Mouse (Mus musculus): ENCODE data around the gene Mink1. TPM values are rescaled to one million over a fixed set of nuclear protein-coding genes. Genes with fewer than 3 reads are reported as not detected.
"Not testable (repeated sequence)": the region's sequence is repeated elsewhere in the genome, so short reads cannot be mapped to it uniquely, and the experiment has no call there.

The Mink1 gene
- polyA plus RNA-seq, 1 experiment from 2014 or later = 14.9 TPM

GRCm38 (mm10) chr11:70526211-70526610 is 36.5 kb upstream of the Mink1 start:
- Histone ChIP-seq H3K4me2 (peak overlapping the region; percentile 74), H3K27ac (no peak overlapping the region), H3K4me3 (replicated peaks) (peak overlapping the region; percentile 75), H3K4me1 (peaks cover 11% of the 10 kb centered on the region), H3K27me3 (replicated peaks) (no peaks in the 10 kb centered on the region), H3K36me3 (peaks cover 22% of the 10 kb centered on the region), H3K9me3 (no peaks in the 10 kb centered on the region), H3K9ac (peak overlapping the region; percentile 56; the same call in 1 of the 2 replicates)
- 83% methylated on average over 12 of the region's 12 CpGs for WGBS
- no peak for ATAC-seq (ENCODE audit: insufficient read depth, low FRiP score, low read depth)

GRCm38 (mm10) chr11:70528610-70529009 is 34.1 kb upstream of the Mink1 start:
- Histone ChIP-seq H3K9me3 (no peaks in the 10 kb centered on the region), H3K36me3 (peaks cover 22% of the 10 kb centered on the region), H3K27me3 (replicated peaks) (no peaks in the 10 kb centered on the region), H3K9ac (no peak overlapping the region), H3K27ac (no peak overlapping the region), H3K4me2 (no peak overlapping the region), H3K4me1 (peaks cover 11% of the 10 kb centered on the region), H3K4me3 (replicated peaks) (no peak overlapping the region)
- 82% methylated on average over 7 of the region's 7 CpGs for WGBS
- ATAC-seq (ENCODE audit: insufficient read depth, low FRiP score, low read depth) = no peak

- H3K9me3 ChIP-seq; H3K27ac ChIP-seq; H3K4me2 ChIP-seq; H3K9ac ChIP-seq; H3K4me3 ChIP-seq (replicated peaks); ATAC-seq (ENCODE audit: insufficient read depth, low FRiP score, low read depth); H3K27me3 ChIP-seq (replicated peaks); H3K4me1 ChIP-seq: not testable (repeated sequence)
- H3K36me3 ChIP-seq = peaks cover 22% of the 10 kb centered on the region
- WGBS = 70% methylated on average over 2 of the region's 2 CpGs
Observed at GRCm38 (mm10) chr11:70531065-70531464, 31.6 kb upstream of the Mink1 start.

GRCm38 (mm10) chr11:70532839-70533238 is 29.8 kb upstream of the Mink1 start, which contains the start of gene Gm40193:
Gene Gm40193 (minus strand): TSS chr11:70532939.
- Histone ChIP-seq H3K4me3 (replicated peaks) (no peak within 1 kb of the TSS), H3K9ac (no peak within 1 kb of the TSS), H3K36me3 (peaks cover 7% of the 10 kb centered on the region), H3K4me2 (no peak within 1 kb of the TSS), H3K9me3 (no peaks in the 10 kb centered on the region), H3K27ac (no peak within 1 kb of the TSS), H3K4me1 (no peaks in the 10 kb centered on the region), H3K27me3 (replicated peaks) (no peaks in the 10 kb centered on the region)
- no peak for ATAC-seq (ENCODE audit: insufficient read depth, low FRiP score, low read depth)
- 80% methylated on average over 6 of the region's 6 CpGs for WGBS

- Histone ChIP-seq H3K9me3 (no peaks in the 10 kb centered on the region), H3K4me3 (replicated peaks) (peak overlapping the region; percentile 60), H3K4me2 (peak overlapping the region; percentile 72), H3K36me3 (no peaks in the 10 kb centered on the region), H3K4me1 (peaks cover 9% of the 10 kb centered on the region; the same call in 1 of the 2 replicates), H3K27ac (peak overlapping the region; percentile 74; the same call in 1 of the 2 replicates), H3K9ac (peak overlapping the region; percentile 55; the same call in 1 of the 2 replicates), H3K27me3 (replicated peaks) (no peaks in the 10 kb centered on the region)
- no peak for ATAC-seq (ENCODE audit: insufficient read depth, low FRiP score, low read depth)
- 13% methylated on average over 9 of the region's 9 CpGs for WGBS
Observed at GRCm38 (mm10) chr11:70539423-70539822, 23.3 kb upstream of the Mink1 start.

- Histone ChIP-seq H3K4me1 (peaks cover 9% of the 10 kb centered on the region; the same call in 1 of the 2 replicates), H3K27me3 (replicated peaks) (no peaks in the 10 kb centered on the region), H3K27ac (peak within 1 kb of the TSS; percentile 74), H3K4me2 (peak within 1 kb of the TSS; percentile 72), H3K9ac (peak within 1 kb of the TSS; percentile 55; the same call in 1 of the 2 replicates), H3K4me3 (replicated peaks) (peak within 1 kb of the TSS; percentile 60), H3K9me3 (no peaks in the 10 kb centered on the region), H3K36me3 (no peaks in the 10 kb centered on the region)
- peak; percentile 97 for ATAC-seq (ENCODE audit: insufficient read depth, low FRiP score, low read depth)
- under 1% methylated on average over 65 of the region's 65 CpGs for WGBS
Observed at GRCm38 (mm10) chr11:70539877-70540587, 22.6 kb upstream of the Mink1 start, which contains the start of gene Pld2. Gene Pld2 (plus strand): TSS chr11:70540064.

GRCm38 (mm10) chr11:70540928-70541327 is 21.8 kb upstream of the Mink1 start:
- WGBS = 86% methylated on average over 7 of the region's 7 CpGs
- H3K4me1 ChIP-seq = peaks cover 9% of the 10 kb centered on the region; the same call in 1 of the 2 replicates
- H3K27ac ChIP-seq = no peak overlapping the region
- no peak for ATAC-seq (ENCODE audit: insufficient read depth, low FRiP score, low read depth)
- H3K9me3 ChIP-seq = no peaks in the 10 kb centered on the region
- peak overlapping the region; percentile 60 for H3K4me3 ChIP-seq (replicated peaks)
- H3K9ac ChIP-seq = no peak overlapping the region
- H3K27me3 ChIP-seq (replicated peaks) = no peaks in the 10 kb centered on the region
- H3K4me2 ChIP-seq = peak overlapping the region; percentile 72
- no peaks in the 10 kb centered on the region for H3K36me3 ChIP-seq

- no peak for ATAC-seq (ENCODE audit: insufficient read depth, low FRiP score, low read depth)
- H3K36me3 ChIP-seq = no peaks in the 10 kb centered on the region
- 70% methylated on average over 5 of the region's 5 CpGs for WGBS
- peaks cover 9% of the 10 kb centered on the region; the same call in 1 of the 2 replicates for H3K4me1 ChIP-seq
- no peak overlapping the region for H3K9ac ChIP-seq
- H3K4me3 ChIP-seq (replicated peaks) = 0 out of 2 replicates have a peak overlapping the region, but pooled peaks have one; percentile 60
- H3K27ac ChIP-seq = no peak overlapping the region
- no peaks in the 10 kb centered on the region for H3K9me3 ChIP-seq
- H3K27me3 ChIP-seq (replicated peaks) = no peaks in the 10 kb centered on the region
- peak overlapping the region; percentile 72; the same call in 1 of the 2 replicates for H3K4me2 ChIP-seq
Observed at GRCm38 (mm10) chr11:70541415-70541814, 21.3 kb upstream of the Mink1 start.

- Histone ChIP-seq H3K27me3 (replicated peaks) (no peaks in the 10 kb centered on the region), H3K36me3 (no peaks in the 10 kb centered on the region), H3K27ac (no peak overlapping the region), H3K4me1 (peaks cover 7% of the 10 kb centered on the region; the same call in 1 of the 2 replicates), H3K9me3 (no peaks in the 10 kb centered on the region), H3K9ac (no peak overlapping the region), H3K4me3 (replicated peaks) (no peak overlapping the region), H3K4me2 (no peak overlapping the region)
- WGBS = 61% methylated on average over 7 of the region's 7 CpGs
- ATAC-seq (ENCODE audit: insufficient read depth, low FRiP score, low read depth) = no peak
Observed at GRCm38 (mm10) chr11:70544496-70544895, 18.2 kb upstream of the Mink1 start.

GRCm38 (mm10) chr11:70551526-70551925 is 11.2 kb upstream of the Mink1 start:
- Histone ChIP-seq H3K27ac (no peak overlapping the region), H3K27me3 (replicated peaks) (no peaks in the 10 kb centered on the region), H3K4me3 (replicated peaks) (no peak overlapping the region), H3K9me3 (no peaks in the 10 kb centered on the region), H3K36me3 (0 out of 2 replicates have a peak, but pooled peaks cover 4% of the 10 kb centered on the region), H3K4me2 (no peak overlapping the region), H3K9ac (no peak overlapping the region), H3K4me1 (no peaks in the 10 kb centered on the region)
- 85% methylated on average over 8 of the region's 8 CpGs for WGBS
- ATAC-seq (ENCODE audit: insufficient read depth, low FRiP score, low read depth) = no peak

GRCm38 (mm10) chr11:70553940-70554339 is 8.7 kb upstream of the Mink1 start:
- H3K36me3 ChIP-seq = 0 out of 2 replicates have a peak, but pooled peaks cover 4% of the 10 kb centered on the region
- H3K4me2 ChIP-seq = no peak overlapping the region
- H3K4me3 ChIP-seq (replicated peaks) = no peak overlapping the region
- WGBS = 22% methylated on average over 7 of the region's 7 CpGs
- H3K4me1 ChIP-seq = no peaks in the 10 kb centered on the region
- no peaks in the 10 kb centered on the region for H3K9me3 ChIP-seq
- H3K9ac ChIP-seq = no peak overlapping the region
- no peaks in the 10 kb centered on the region for H3K27me3 ChIP-seq (replicated peaks)
- H3K27ac ChIP-seq = no peak overlapping the region
- no peak for ATAC-seq (ENCODE audit: insufficient read depth, low FRiP score, low read depth)

GRCm38 (mm10) chr11:70557545-70557944 is 5.1 kb upstream of the Mink1 start:
- WGBS = 90% methylated on average over 9 of the region's 9 CpGs
- no peak for ATAC-seq (ENCODE audit: insufficient read depth, low FRiP score, low read depth)
- H3K4me3 ChIP-seq (replicated peaks) = no peak overlapping the region

More at GRCm38 (mm10) chr11:70557545-70557944, 5.1 kb upstream of the Mink1 start:
- no peak overlapping the region for H3K9ac ChIP-seq
- H3K4me1 ChIP-seq = 0 out of 2 replicates have a peak, but pooled peaks cover 5% of the 10 kb centered on the region
- no peaks in the 10 kb centered on the region for H3K27me3 ChIP-seq (replicated peaks)
- no peak overlapping the region for H3K27ac ChIP-seq
- H3K9me3 ChIP-seq = no peaks in the 10 kb centered on the region
- H3K4me2 ChIP-seq = no peak overlapping the region
- 0 out of 2 replicates have a peak, but pooled peaks cover 4% of the 10 kb centered on the region for H3K36me3 ChIP-seq
